Mouse (Mus musculus) gastrocnemius, postnatal 36 days (tissue): Measurements from ENCODE around the gene Ankrd6. TPM values are rescaled to one million over a fixed set of nuclear protein-coding genes. Genes with fewer than 3 reads are reported as not detected.

Experiments
- DNase-seq, 2 experiments: peaks; one replicate each; pipeline ENCODE4 v3.0.0; 2022
- intact Hi-C: fragments of 180-260 bp; cut with DNase I; formaldehyde crosslinking; loops from one replicate; pipeline ENCODE4 v1.15.1; 2025
- total RNA-seq, 2 experiments: library from RNA; stranded (reverse); gene quantifications; 2 replicates each; pipeline ENCODE4 v1.2.3; 2021

Gene Ankrd6
- total RNA-seq, 2 experiments from 2014 or later: 3.3 to 4.1 TPM

DNA sequence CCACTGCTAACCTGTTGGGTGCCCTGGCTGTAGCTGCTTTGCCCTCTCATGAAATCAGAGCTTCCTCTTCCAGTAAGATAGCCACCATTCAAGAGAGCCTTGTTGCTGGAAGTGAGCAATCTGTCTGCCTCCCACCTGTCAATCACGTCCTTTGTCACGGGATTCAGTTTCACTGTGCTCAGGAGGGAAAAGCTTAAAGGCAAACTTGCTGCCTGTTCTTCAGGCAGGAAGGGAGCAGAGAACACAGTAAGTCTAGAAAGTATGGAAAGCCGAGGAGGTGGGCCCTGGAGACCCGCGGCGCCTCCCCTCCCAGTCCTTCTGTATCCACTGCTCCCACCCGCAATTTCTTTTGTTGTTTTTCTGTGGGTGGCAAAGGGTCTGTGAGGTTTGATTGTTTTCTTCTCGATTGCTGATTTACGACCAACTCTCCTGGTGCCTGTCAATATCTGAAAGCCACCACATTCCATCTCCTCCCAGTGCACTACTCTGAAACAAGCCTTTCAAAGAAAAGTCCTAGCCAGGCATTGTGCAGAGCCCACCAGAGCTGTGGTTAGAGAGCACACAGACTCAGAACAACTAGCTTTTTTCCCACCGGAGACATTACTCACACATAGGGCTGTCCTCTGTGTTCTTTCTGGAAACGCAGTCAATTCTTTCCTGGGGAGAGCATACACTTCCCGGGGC, 87.1 kb downstream of the Ankrd6 start:
- intact Hi-C loops: no loop called here

DNA sequence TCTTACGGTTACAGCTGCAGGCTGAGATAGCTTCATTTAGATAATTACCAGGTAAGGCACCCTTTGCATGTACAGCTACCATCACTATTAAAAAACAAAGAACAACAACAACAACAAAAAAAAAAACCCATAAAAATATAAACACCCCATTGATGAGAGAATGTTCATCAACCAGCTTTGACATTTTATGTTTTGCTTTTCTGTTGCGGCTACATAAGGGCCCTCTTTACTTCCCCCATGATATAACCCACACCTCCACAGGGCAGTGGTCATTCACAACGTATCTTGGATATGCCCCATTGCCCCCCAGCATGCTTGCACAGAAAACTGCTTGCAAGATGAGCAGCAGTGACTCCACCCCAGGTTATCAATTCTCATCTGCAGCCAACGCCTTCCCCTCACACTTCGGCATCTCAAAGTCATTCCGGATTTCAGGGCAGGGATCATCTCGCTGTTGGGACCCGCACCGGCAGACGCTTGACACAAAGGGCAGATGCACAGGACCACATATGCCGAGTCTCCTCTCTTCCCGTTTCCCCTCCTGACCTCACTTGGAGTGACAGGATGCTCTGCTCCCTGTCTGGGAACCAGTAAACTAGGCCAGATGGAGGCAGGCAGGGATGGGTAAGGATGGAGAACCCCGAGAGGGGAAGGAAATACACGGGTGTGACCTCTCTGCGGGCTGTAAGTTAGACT, 87.7 kb downstream of the Ankrd6 start:
- intact Hi-C loops: no loop called here
- DNase-seq: no peak

More for the DNA sequence above, 87.1 kb downstream of the Ankrd6 start:
- DNase-seq: no peak

DNA sequence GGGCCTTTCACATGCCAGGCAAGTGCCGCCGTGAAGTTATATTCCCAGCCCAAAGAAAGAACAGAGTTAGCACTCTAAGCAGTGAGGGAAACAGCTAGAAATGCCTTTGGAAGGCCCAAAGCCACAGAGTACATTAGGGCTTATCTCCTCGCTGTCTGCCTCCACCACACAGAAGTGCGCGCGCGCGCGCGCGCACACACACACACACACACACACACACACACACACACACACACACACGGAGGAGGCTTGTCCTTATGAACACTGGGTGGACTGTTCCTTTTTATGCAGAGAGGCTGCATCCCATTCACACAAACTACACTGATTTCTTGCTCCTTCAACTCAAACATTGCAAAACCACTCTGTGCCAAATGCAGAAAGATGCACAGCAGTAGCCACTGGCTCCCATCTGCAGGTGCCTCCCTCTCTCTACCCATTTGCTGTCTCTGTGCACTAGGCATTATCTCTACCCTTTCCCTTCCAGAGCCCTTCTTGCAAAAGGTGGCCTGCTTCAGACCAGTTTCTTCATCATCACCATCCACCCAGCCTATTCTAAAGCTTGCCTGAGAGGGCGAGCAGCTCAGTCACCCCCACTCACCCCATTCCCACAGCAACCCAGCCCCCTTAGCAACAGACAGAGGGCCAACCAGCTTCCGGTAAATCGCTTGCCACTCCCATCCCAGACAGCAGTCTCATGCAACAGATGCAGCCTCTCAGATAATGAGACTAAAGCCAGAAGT, 88.5 kb downstream of the Ankrd6 start:
- no peak for DNase-seq
- intact Hi-C loops: no loop called here

DNA sequence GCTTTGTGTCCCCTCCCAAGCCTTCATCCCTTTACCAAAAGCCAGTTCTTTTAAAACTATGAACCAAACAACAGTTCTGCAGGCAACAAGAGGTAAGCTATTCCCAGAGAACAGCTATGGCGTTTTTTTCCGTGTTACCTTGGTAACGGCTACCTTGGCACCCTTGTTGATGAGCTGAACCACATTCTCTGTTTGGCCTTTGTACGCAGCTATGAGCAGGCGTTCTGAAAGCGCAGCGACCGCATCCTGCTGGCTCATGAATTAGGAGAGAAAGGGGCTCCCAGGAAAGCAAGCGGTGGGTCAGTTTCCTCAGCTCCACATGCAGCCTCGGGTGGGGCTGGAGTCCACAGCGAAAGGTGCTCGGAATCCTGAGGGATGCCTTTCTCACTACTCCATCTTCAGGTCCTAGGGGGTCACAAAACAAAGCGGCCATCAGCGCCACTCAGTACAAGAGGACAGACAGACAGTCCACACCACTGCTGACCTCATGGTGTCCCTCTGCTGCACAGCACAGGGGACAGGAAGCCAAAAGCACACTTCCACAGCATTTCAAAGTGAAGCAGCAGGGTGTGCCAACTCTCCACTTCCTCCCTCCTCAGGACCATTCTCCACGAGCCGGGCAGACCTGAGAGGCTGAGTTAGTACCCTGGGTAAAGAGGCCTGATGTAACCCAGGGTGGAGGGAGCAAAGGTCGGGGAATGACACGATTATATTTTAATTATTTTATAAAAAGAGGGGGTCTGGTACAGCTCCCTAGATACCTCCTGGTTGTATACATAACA, 90.3 kb downstream of the Ankrd6 start:
- intact Hi-C loops: no loop called here
- DNase-seq: no peak

DNA sequence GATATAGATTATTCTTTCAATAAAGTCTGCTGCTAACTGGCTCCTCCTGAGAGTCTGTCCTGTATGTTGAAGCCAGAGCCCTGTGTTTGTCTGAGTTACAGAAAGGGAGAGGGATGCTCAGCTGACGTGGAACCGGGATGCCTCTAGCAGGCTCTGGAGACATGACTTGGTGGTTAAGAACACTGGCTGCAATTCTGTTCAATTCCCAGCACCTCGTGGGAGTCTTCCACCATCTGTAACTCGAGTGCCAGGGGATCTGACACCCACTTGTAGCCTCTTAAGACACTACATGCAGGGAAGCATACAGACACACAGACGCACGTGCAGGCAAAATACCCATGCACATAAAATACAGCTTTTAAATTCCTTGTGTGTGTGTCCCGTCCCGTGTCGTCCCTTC, 95.1 kb downstream of the Ankrd6 start:
- intact Hi-C loops: no loop called here
- no peak for DNase-seq

DNA sequence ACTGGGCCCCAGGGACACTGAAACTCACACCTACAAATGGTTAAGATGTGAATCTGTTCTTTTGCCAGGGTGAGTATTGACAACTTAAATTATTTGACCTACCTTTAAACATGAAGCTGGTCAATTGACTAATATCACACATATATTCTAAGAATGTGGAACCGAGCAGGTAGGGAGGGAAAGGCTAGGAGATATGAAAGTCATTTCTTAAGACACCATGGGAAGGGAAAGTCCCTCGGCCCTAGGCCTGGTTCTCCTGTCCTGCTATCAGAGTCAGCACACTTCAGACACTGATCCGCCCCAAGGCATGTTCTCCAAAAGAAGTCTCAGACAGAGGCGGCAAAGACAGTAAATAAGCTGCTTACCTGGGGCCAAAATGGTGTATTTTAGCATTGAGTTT, 95.7 kb downstream of the Ankrd6 start:
- DNase-seq: no peak
- intact Hi-C loops: no loop called here

DNA sequence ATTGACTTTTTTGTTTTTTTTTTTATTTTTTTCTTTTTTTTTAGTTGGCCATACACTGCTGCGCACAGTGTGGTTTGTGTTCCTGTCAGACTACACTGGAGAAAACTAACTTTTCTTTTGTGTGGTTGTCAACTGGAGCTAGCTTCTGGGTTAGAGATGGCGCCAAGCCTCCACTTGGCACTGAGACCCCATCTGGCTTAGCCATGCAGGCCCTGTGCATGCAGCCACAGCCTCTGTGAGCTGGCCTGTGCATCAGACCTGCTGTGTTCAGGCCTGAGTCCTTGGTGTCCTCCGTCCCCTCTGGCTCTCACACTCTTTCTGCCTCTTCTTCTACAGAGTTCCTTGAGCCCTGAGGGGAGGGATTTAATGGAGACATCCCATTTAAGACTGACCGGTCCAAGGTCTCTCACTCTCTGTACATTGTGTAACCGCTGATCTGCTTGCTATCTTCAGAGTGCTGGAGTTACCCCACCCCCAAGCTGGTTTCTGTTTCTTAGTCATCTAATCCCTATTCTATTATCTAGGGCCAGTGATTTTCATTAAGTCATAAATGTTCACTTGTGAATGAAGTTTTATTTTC, 96.9 kb downstream of the Ankrd6 start:
- no peak for DNase-seq
- intact Hi-C loops: no loop called here

DNA sequence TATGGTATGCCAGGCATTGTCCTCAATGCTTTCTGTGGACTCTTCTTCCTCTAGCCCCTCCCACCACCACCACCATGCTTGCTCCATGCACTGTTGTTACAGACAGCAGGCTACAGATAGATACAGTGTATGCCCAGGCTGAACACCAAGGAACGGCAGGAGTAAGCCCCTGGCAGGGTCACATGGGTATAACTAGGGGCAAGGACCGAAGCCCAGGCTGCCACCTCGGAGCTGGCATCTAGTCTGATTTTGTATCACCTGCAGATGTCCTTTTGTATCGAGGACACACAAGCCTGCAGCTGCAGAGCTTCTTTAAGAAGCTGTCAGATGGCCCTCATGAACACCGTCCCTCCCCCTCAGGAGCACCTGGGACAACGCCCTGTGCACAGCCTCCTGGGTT, 97.8 kb downstream of the Ankrd6 start:
- no peak for DNase-seq
- intact Hi-C loops: no loop called here

DNA sequence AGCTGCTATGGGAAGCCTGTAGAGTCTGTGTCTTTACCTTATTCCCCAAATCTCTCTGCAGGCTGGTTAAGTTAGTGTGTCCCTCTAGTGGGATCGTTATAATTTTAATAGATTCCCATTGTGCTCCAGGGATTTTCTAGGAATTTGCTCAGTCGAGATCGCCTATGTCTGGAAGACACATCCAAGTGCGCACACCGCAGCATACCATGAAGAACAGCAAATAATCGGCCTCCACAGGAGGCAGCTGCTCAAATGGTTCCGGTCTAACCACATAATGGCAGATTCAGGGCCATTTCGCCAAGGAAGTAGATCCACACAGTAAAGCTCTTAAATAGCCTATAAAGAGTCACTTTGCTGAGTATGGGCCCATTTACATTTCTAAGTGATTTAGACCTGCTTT, 98.3 kb downstream of the Ankrd6 start:
- intact Hi-C loops: no loop called here
- DNase-seq: no peak

DNA sequence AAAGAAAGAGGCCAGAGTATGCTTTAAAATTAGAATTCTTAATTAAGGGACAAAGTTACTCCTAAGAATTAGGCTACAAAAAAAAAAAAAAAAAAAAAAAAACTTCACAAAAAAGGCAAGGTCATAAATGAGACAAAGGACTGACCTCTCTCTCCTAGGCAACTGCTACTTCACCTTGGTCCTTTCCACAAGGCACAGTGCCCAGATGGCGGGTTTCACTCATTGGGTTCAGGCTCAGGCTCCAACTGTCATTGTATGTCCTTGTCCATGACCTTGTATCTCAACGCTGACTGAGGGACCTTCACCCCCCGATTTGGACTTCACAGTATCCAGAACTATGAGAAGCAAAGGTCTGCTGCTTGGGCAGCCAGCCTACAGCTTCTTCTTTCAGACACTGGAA, 112.2 kb downstream of the Ankrd6 start:
- intact Hi-C loops: no loop called here
- no peak for DNase-seq

DNA sequence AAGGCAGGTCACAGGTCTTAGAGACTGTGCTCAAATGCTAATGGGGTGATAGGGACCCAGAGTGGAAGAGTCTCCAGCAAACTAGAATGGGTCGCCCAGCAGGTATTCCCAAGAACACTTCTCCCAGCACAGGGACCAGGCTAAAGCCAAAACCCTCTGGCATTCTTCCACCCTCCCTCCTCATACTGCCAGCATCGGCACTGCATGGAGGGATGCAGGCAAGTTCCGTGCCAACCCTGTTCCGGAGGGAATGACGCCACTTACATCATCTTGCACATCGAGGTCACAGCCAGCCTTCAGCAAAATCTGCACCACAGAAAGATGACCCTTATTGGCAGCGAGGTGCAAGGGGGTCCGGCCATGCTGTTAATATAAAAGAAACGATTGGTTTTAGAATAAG, 114.6 kb downstream of the Ankrd6 start:
- intact Hi-C loops: no loop called here
- DNase-seq: no peak

DNA sequence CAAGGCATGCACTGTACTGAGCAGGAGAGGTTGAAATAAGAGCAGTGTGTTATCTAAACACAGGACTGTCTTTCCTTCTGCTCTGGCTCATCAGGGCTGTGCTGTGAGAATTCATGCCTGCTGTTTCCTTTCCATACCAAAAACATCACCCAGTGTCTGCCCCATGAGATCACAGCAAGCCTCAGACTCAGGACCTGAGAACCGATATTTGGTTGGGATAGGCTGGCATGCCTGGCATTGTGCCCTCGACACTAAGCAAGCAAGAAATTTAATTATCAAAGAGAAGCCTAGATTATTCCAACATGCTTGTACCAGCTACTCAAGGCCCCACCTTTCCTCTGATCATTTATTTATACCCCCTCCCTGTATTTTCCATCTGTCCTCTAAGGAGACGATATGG, 116.1 kb downstream of the Ankrd6 start:
- DNase-seq: no peak
- intact Hi-C loops: no loop called here

DNA sequence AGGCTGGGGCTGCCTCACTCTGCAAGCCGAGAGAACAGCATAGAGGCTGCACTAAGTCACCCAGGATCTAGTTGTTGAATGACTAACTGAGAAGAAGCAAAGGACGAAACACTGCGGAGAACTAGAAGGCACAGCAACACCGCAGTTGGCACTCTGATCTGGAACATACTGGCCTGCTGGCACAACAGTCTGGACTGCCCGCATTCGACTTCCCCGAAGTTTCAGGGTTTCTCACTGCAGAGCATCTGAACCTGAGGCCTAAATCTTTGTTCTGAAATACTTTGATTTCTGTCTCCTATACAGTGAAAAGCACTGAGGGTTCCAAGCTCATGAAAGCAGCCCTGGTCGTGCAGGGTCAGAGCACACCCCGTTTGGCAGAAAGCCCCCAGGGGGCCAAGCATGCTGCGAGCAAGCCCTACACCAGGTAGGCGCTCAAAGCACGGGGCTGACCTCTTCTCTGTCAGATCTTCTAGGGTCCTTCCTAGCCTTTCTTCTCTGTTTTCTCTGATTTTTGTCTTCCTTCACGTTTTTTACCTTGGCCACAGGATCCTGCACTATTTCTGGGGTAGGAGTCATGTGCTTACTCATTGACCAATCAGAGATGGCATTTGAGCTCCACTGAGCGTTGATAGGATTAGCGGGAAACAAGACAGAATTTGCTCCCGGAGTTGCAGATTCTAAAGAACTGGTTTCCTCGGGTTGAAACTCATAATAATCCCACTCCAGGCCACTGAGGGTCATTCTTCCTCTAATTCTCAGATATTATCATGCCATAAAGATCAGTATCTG, 117.0 kb downstream of the Ankrd6 start:
- intact Hi-C loops: no loop called here

DNA sequence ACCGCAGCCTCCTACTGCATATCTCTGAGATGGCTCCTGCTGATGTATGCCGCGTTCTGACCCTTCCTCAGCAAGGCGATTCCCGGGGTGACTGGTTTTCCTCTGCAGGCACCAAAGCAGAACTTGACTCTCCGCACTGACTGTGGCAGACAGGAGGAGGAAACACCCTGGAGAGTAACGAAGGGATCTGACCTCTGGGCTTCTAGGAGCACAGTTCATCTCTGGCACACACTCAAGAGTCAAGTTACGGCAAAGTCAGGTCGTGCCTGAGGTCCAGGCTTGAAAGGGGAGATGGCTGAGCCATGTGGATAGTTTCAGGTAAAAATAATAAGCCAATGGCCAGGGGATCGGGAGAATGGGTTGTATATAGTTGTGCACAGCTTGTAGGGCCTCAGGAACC, 121.3 kb downstream of the Ankrd6 start:
- no peak for DNase-seq
- intact Hi-C loops: no loop called here

More for the DNA sequence above, 117.0 kb downstream of the Ankrd6 start:
- DNase-seq: no peak

DNA sequence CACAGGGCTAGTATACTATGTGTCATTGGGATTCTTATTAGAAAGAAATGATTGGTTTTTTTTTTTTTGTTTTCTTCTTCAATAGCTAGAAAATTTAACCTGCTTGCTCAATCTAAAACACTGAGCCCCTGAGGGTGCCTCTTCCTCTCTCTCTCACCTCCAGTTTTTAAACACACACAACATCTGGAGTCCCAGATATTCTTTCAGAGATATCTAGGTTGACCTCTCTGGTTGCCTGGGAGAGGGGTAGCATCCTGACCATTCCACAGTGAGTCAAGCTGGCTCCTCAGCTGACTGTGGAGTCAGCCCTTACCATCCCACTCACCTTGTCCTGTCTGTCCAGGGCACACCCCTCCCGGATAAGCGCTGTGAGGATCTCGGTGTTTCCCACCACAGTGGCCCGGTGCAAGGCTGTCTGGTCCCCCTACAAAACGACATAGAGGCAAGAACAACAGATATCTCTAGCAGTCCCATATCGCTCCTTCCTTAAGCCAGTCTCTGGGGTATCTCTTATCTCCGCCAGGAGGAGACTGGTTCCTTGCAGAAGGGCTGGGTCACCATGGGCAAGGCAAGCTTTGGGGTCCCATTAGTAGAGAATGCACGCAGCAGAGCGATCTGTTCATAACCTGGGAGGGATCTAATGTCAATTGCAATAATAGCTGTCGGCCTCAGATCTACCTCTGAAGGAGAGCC, 122.1 kb downstream of the Ankrd6 start:
- intact Hi-C loops: no loop called here
- DNase-seq: no peak

DNA sequence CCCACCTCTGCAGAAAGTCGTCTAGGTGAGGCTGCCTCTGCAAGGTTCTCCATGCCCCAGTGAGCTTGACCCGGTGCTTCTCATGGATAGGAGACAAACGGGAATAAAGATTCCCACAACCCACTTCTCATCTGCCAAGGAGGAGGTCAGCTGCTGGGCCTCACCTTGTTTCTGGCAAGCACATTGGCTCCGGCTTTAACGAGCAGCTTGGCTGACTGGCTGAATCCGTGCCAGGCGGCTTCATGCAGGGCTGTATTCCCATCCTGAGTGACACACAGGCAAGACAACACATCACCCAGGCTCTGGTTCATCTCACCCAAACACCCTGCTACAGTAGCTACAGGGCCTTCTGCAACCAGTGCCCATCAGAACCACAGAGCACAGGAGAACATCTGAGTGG, 123.7 kb downstream of the Ankrd6 start:
- intact Hi-C loops: no loop called here
- DNase-seq: no peak

DNA sequence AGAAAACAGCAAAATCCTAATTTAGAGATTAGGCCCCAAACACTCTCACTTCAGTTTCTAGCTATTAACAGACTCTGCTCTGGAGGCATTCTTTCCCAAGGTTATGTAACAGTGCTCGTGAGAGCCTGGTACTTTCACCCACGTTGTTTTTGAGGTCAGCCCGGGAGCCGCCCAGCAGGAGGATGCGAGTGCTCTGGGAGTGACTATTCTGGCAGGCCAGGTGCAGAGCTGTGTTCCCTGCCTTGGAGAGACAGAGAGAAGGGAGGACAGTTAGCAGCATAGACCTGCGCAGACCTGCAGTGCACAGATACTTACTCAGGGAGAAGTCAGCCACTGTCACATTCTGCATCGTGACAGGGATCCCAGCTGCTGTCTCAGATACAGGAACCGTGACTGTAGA, 126.4 kb downstream of the Ankrd6 start:
- intact Hi-C loops: no loop called here
- DNase-seq: no peak

DNA sequence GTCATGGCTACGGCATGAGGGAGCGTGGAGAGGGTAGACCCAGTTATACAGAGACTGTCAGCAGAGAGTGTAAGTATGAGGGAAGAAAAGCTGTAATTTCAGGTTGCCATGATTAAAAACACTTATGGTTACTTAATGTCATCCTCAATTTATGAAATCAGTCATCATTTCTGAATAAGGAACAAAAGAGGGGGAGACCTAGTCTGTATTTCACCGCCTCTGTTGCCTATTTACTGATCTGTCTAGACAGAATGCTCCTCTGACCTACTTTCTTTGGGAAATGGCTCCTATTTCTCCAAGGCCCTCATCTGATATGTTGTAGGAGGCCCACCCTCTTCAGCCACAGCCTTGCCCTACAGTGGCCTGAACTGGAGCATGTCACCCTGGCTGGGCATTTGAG, 130.0 kb downstream of the Ankrd6 start:
- DNase-seq: no peak

DNA sequence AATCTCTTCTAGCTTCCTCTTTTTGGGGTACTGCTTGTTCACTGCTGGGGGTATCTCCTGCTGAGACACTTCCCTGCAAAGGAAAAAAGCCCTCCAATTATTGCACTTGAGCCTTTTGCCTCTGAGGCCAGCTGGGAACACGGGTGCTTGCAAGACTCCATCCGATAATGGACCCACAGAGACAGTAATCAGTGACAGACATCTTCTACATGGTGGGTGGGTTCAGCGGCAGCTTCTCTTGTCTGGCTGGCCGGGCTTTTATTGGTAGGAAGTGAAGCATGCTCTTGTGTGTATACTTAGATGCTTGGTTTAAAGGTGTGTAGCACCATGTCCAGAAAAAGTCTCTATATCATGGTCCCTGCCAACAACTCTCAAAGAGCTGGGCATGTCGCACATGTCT, 133.2 kb downstream of the Ankrd6 start:
- DNase-seq: no peak
- intact Hi-C loops: no loop called here

More for the DNA sequence above, 130.0 kb downstream of the Ankrd6 start:
- intact Hi-C loops: no loop called here
